Mouse (Mus musculus) gastrocnemius, postnatal 4 days (tissue): ENCODE measurements around the gene Rex1bd. TPM values are rescaled to one million over a fixed set of nuclear protein-coding genes. Genes with fewer than 3 reads are reported as not detected.
"Not testable (repeated sequence)": the region's sequence is repeated elsewhere in the genome, so short reads cannot be mapped to it uniquely, and the experiment has no call there.

ENCODE experiments used
- DNase-seq, 2 experiments: peaks; one replicate each; pipeline ENCODE4 v3.0.0; 2021 to 2022; ENCODE audit warnings: low spot score in 2 of 2, mixed read lengths in 2 of 2
- total RNA-seq, 2 experiments: library from RNA; stranded (reverse); gene quantifications; 2 replicates each; pipeline ENCODE4 v1.2.3; 2021

Rex1bd gene
- total RNA-seq, 2 experiments from 2014 or later, result 118 to 119 TPM

DNA sequence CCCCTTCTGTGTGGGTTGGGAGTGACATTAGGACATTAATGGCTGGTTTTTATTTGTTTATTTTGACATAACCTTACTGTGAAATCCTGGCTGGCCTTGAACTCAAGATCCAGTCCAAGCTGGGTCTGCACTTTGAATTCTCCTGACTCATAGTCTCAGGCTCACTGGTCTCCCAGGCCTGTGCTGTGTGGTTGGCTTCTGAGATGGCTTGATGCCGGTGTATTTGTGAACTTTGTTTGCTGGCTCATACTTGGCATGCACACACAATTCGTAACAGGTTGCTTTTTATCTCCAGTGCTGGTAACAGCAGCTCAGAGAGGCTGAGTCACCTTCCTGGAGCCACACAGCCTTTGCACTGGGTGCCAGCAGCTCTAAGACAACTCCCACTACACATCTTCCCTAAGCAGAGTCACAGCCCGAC is 23.2 kb upstream of the Rex1bd start:
- DNase-seq, result no peak

DNA sequence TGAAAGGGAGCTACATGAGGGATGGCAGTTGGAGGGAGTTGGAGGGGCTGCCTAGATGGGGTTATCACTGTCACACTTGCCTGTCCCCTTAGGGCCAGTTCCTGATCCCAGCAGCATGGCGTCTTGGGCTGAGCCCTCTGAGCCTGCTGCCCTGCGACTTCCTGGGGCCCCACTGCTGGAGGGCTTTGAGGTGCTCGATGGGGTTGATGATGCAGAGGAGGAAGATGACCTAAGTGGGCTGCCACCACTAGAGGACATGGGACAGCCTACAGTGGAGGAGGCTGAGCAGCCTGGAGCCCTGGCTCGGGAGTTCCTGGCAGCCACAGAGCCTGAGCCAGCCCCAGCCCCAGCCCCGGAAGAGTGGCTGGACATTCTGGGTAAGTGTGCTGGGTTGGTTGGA is 22.7 kb upstream of the Rex1bd start:
- no peak for DNase-seq

DNA sequence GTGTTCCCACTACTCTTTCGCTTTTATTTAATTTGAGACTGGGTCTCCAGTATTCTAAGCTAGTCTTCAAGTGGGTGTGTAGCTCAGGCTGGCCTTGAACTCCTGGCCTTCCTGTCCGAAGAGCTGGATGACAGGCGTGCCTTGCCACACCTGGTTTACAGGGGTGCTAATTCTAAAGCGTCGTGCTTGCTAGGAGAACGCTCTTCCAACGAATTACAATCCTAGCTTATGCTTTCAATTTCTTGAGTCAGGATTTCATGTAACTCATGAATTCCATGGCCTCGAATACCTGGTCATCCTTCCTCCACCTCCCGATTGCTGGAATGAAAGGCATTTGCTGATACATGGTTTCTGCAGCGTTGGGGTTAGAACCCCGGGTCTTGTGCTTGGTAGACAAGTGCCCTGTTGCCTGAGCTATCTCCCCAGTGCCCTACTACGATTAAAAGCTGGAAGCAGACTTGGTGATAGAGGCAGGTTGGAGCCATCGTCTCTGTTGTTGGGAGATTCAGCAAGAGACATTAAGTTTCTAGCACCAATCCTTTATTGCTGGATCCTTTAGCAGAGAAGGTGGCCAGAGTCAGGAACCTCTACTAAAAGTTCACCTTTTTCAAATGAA is 21.7 kb upstream of the Rex1bd start:
- no peak for DNase-seq

DNA sequence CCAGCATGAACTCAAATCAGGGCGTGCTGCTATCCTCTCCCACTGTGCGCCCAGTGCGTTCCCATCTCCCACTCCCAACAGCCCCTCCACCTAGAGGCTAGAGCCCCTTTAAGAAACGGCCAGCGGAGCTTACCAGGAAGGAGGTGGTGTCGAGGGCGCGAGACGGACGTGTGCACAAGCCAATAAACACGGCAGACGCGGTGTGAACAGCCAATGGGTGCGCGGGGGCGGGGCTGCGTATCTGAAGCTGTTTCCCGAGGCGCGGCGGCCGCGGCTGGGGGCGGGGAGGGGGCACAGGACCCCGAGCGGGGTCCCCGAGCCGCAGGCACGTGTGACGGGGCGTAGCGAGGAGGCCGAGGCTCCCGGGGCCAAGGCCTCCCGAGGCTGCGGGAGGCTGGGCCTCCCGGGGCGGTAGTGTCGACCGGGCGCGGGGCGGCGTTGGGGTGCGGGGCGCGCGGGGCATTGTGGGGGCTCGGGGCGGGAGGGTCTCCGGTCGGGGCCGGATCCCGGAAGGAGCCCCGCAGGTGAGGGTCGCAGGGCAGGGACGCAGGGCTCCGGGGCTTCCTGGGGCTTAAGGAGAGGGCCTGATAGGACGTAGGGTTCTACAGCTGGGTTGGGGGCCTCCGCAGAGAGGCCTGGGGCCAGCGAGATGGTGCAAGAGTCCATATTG is 21.1 kb upstream of the Rex1bd start, which contains the start of the genes Fkbp8 and Kxd1:
Fkbp8 (plus strand) TSS at position 213 of the 670 bp plus-strand sequence.
Kxd1 (minus strand) TSS at position 445 of the 670 bp plus-strand sequence.
- peak; percentile 96 to 97 for DNase-seq

DNA sequence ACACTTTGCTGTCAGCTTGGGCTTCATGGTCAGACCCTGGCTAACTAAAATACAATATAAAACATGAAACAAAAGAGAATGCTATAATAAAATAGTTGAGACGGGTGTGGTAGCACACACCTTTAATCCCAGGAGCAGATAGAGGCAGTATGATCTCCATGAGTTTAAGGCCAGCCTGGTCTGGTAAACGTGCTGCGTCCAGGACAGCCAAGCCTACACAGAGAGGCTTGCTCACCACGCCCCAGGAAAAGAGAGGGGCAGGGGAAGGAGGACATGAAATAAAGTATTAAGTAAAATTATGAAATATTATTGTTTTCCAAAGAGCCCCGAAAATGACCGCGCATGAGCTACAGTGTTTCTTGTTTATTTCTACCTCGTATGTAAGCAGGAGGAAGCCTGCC is 20.6 kb upstream of the Rex1bd start:
- DNase-seq, result no peak

DNA sequence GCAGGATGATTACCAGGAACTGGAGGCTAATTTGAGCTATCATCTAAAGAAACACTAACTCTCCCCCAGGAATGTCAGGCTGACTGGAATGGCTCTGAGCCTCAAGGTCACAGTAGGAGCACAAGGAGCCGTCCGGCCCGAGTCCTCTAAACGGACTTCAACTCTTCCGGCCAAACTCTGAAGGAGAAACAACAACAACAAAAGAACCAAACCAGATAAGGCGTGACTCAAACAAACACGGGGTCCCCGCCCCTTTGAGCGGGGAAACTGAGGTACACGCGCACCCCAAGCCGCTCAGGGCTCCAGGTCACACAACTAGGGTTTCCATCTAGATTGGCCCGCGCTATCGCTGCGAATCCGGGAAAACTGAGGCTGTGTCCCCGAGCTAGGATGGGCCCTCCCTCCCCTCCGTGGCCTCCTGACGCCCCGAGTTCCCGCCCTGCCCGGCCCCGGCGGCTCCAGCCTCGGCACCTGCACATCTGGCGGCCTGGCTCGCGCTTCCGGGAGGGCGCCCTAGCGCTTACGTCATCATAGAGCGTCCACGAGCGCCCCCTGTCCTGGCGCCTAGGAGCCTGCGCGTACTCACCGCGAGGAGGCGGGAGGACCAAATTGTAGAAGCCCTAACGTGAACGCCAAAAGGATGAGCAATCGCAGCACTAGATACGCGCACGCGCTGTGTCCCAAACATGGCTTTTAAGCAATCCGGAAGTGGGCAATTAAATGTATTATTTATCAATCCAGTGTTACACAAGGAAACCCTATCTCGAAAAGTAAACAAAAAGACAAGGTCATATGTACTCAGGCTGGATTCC is 16.2 kb upstream of the Rex1bd start:
- DNase-seq, result peak; percentile 87 to 94

DNA sequence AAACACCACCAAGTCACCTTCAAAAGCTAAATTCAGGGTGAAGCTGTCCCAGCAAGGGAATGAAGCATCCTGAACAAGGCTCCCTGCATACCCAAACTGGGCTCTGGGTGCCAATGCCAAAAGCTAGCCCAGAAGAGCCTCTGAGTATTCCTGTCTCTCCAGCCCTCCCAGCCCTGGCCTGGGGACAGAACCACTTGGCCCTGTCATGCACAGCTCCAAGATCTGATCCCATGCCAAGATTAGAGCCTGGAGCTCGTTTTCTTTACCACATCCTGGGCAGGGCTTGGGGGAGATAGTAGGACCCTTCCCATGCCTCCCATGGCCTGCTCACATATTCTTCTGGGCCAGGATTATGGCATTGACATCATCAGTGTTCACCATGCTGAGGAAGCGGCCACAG is 13.1 kb upstream of the Rex1bd start:
- no peak for DNase-seq

DNA sequence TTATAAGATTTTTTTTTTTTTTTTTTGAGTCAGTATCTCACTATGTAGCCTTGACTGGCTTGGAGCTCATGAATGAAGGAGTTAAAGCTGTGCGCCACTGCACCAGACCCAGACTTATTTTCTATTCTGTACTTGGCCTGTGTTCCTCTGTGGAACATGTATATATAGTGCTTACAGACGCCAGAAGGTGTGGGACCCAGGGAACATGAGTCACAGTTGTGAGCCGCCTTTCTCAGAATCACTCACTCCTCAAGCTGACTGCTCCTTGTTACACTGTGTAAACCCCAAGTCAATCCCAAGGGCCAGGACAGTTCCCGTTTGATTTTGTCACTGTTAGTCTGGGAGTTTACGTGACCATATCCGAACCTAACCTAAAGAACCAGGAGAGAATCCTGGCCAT is 12.5 kb upstream of the Rex1bd start:
- DNase-seq, result no peak

DNA sequence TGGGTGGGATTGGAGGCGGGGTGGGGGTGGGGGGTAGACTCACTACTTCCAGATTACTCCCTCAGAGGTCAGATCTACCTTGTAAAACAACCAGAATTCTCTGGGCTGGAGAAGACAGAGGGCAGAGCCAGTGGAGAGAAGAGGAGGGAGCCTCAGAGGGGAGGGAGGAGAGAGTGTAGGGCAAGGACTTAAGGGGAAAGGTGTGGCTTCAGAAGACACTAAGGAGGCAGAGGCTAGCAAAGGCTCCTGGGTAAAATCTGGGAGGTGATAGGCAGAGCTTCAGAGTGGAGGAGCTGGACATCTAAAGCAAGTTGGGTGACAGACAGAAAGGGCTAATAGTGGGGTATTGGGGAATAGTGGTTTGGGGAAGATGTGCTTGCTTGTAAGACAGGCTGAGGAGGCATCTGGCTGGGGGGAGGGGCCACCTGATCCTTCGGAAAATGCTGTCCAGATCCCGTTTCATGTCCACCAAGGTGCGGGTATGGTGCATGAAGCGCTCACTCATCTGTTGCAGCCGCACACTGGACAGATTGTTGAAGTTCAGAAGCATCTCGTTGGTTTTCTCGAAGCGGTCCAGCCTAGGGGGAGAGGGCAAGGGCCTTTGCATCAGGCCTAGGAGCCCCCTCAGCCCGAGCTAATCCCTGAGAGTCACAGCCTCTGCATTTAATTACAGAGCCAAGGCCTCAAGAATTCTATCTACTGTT is 11.5 kb upstream of the Rex1bd start:
- DNase-seq, result no peak

DNA sequence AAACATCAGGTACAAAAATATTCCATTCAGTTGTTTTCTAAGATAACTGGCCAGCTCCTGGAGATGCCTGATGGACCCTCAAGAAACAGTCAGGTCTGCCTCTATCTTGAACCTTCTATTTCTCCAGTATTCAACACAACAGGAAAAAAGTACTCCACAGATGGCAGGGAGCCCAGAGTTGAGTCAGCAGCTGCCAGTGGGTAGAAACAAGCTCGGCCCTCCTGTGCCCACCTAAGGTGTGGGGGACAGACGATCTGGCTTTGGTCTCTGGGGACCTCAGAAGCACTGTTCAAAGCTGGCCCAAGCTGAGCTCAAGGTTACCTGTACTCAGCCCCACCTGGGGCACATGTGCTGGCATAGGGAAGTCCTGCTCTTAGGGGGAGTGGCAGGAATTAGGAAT is 6.9 kb upstream of the Rex1bd start:
- no peak for DNase-seq

DNA sequence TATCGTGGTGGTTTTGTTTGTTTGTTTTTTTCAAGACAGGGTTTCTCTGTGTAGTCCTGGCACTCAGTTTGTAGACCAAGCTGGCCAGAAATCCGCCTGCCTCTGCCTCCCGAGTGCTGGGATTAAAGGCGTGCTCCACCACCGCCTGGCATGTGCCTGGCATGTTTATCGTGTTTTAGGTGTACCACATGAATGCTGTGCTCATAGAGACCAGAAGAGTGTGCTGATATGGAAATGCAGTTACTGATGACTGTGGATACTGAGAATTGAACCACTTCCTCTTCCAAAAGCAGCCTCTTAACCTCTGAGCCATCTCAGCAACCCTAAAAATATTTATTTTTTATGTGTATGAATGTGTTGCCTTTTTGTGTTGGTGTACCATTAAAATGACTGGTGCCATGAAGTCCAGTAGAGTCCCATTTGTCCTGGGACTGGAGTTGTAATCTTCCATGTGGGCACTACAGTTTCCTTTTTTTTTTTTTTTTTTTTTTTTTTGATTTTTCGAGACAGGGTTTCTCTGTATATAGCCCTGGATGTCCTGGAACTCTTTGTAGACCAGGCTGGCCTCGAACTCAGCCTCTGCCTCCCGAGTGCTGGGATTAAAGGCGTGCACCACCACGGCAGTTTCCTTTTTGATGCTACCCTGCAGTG is 5.8 kb upstream of the Rex1bd start:
- no peak for DNase-seq

DNA sequence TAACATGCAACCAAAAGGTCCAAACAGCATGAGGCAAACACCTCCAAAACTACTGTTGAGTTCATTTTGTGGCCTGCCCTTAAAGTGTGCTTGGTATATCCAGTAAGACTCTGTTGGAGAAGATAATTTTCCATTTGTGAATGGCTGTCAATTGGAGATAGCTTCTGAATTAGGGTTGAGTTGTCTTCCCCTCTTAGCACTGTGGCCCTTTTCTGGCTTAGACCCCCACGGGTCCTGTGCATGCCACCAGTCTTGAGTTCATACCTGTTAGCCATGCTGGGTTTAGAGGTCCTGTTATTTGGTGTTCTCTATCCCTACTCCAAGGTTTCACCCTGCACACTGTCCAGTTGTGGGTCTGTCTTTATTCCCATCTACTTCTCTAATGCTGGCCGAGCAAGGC is 5.2 kb upstream of the Rex1bd start:
- no peak for DNase-seq

DNA sequence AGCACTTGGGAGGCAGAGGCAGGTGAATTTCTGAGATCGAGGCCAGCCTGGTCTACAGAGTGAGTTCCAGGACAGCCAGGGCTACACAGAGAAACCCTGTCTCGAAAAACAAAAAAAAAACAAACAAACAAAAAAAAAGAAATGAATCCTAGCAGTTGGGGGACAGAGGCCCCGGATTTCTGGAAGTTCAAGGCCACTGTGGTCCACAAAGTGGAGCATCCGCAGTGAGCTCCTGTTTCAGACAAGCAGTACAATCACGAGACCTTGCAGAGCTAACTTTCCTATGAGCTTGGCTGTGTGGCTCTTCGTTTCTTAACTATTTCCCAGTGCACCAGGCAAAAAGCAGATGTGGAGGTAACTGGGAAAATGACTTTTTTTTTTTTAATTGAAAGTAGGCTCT is 4.6 kb upstream of the Rex1bd start:
- DNase-seq, result not testable (repeated sequence)

DNA sequence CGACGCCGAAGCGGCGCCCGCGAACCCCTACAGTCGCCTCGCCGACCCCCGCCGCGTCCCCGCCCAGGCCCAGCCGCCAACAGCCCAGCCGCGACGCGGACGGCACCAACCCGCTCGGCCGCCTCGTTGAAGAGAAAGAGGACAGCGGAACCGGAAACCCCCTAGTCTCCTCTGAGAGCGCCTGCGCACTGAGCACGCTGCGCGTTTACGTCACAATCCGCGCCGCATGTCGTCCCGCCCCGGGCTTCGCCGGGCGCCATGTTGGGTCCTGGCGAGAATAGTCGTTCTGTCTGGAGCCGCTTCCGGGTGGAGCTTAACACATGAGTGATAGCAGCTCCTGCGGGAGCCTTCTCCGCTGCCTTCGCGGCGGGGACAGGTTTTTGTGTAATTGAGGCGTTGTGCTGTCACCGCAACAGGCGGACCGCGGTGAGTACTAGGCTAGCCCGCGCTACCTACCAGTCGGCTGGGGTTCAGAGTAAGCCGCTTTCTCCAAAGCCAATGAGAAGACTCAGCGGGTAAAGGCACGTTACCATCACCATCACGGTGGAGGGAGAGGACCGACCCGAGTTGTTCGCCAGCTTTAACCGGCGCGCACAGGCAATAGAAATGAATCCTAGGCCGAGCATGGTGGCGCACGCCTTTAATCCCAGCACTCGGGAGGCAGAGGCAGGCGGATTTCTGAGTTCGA is 3.8 kb upstream of the Rex1bd start, which contains the start of gene Uba52:
Uba52 (minus strand) TSS at position 574 of the 688 bp plus-strand sequence.
- DNase-seq, result peak; percentile 95 to 97

DNA sequence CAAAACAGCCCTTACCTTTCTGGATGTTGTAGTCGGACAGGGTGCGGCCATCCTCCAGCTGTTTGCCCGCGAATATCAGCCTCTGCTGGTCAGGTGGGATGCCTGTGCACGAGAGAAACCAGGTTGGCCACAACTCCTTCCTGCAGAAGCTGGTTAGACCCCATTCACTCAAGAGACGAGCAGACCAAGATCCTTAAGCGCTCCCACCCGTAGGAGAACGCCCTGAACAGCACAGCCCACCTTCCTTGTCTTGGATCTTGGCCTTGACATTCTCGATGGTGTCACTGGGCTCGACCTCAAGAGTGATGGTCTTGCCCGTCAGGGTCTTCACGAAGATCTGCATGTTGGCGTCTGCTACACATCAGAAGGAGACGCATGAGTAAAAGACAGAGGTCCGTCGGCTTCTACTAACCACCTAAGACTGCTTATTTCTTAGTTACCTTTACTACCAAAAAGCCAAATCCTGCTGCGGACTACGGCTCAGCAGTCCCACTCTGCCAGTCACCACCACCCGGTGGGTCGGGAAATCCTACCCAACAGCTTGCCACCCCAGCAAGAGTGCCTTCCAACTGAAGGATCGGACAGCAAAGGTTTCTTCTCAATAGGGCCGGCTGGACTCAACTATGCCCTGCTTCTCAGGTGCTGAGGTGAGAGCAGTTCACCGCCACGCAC is 2.9 kb upstream of the Rex1bd start:
- no peak for DNase-seq

DNA sequence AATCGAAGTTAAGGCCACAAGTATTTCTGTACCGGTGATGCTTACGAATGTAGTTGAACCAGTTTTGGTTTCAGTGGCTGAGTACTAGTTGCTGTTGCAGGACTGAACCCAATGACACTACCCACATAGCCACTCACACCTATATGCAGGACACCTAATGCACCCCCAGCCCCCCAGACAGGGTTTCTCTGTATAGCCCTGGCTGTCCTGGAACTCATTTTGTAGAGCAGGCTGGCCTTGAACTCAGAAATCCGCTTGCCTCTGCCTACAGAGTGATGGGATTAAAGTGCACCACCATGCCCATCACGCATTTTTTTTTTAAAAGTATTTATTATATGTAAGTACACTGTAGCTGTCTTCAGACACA is 458 bp upstream of the Rex1bd start:
- no peak for DNase-seq

DNA sequence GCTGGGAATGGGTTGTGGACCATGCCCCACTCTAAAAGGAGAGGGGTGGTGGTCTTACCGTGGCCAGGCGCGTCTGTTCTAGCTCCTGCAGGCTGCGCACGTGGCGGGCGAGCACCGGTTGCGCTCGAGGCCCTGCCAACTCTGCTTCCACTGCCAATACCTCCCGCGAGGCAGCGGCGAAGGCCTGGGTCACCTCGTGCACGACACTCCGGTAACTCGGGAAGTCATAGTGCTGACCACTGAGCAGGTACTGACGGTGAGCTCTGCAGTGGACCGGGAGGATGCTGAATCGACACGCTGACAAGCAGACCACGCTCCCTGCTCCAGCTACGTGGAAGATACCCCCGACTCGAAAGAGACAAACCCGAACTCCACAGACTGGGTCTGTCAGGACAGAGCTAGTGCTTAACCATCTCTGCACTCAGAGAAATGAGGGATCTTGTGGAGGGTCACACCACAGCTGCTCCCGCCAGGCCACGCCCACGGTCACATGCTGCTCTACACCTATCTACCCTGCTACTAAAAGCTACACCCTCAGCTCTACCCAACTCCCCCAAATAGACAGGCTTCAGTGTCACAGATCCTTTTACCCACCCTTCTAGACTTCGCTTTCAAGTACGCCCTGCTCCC is 739 bp downstream of the Rex1bd start:
- no peak for DNase-seq

DNA sequence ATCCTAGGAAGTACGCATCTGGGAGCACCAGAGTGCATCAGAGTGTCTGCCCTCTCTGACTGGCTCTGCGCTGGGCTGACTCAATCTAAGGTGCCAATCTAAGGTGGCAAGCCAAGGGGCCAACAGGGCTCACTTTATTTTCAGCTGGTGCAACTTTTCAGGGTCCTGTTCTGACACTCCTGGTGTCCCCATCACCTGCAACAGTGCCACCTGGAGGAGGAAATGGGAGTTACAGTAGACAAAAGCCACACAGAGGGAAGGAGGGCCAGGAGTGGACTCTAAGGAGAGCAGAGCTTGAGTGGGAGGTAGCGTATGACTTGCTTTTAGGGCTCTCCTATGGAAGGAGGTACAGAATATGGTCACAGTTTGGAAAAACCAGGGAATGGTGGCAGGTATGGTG is 1.7 kb downstream of the Rex1bd start:
- DNase-seq, result peak in 1 of 2 experiments; percentile 80

DNA sequence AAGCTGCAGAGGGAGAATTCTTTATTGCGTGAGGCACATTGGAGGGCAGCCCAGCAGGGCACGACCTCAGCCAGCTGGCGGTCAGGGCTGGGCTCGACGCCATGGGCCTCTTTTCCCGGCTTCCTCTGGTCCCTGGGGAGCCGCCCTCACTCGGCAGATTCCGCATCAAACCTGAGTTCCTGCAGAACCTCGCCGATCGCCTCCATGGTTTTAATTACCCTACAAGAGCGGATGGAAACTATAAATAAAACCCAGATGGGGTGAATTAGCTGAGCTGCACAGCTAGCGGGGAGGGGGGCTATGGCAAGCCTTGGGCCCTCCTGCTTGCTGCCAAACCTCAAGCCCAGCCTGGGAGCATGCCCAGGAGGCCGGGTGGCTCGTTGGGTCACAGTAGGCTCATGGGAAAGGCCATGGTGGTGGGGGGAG is 2.2 kb downstream of the Rex1bd start:
- DNase-seq, result peak; percentile 74 to 82
